Mouse (Mus musculus) embryo, embryonic 11 days (tissue): ENCODE results near the gene Chordc1.
"Not testable (repeated sequence)": the region's sequence is repeated elsewhere in the genome, so short reads cannot be mapped to it uniquely, and the experiment has no call there.

Experiments
- DNase-seq: peaks from one replicate; pipeline ENCODE4 v3.0.0-alpha.2; 2015

The Chordc1 gene

DNA sequence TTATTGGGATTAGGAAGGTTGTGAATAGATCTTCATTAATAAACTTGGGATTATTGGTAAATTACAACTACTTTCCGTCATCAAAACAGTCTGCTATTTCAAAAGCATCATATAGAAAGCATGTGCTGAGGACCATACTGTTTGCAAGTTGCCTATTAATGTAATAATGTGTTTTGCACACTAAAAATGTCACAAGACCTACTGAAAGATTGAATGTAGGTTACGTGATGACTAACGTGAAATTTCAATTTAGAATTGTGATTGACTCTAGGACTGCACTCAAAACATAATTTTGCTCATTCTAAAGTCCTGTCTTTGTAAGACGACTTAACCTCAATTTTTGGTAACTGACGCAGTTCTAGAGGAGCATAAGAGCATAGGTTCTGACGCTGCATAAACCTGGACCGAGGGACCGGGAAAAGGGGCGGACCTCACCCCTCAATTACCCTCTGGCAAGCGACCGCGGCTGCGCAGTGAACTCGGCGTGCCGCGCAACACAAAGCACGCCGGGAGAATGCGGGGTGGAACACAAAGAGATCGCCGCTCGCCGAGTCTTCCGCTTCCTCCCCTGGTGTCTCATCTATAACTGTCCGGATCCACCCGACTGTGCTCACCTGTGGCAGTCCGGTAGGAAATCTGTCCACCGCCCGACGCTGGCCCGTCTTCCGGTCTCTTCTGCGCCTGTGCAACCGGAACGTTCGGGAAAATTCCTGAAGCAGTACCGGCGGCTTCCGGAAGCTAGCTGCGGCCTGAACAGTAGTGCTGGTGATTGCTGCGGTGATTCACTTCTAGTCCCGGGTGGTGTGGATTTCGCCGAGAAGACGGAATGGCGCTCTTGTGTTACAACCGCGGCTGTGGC is at the start of gene Chordc1:
TSS of gene Chordc1 (plus strand) at position 555 of the 859 bp plus-strand sequence.
- DNase-seq: peak; percentile 98

DNA sequence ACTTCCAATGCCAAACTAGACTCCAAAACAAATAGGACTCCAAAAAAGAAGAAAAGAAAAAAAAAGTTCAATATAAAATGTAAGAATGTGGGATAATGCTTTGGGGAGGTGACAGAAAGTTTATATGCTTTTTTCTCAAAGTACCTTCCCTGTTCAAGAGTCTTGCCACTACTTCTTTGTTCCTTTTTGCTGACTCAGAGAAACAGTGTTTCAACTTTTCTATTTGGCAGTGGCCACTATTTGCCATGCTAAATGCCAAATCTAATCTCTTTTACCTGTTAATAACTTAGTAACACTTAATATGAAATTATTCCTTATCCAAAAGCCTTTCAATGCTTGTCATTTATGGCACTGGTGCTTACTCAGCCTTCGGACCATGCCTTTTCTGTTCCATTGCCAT is 16.0 kb upstream of the Chordc1 start:
- DNase-seq: no peak

DNA sequence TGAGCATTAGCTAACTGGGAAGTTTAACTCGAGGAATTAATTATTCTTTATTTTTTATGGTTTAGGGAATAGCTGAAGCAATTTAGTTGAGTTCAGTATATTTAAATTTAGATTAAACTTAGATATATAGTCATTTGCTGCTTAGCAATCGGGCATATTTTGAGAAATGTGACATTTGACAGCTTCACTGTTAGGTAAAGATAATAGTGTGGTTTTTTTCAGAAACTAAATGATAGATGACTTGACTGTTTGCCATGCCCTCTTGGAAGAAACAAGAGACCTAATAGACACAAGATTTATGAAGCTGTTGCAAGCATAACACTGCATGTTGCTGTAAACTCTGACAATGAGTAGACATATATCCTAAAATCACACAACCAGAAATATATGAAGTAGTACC is 15.1 kb upstream of the Chordc1 start:
- DNase-seq: no peak

DNA sequence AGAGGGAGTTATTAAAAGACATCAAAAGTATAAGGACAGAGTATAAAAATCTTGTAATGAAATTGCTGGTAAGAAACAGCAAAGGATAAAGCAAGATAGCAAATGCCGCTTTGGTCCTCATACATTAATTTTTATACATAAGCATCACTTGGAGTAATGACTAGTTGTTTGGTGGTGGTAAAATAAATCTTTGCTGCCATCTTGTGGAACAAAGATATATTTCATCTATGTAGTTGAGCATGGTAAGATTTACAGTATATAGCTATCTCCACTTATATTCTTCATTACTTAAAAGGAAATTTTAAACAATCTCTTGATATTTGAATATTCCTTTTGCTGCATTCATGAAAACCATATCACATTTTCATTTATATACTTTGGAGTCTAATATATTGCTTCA is 14.4 kb upstream of the Chordc1 start:
- peak; percentile 43 for DNase-seq

DNA sequence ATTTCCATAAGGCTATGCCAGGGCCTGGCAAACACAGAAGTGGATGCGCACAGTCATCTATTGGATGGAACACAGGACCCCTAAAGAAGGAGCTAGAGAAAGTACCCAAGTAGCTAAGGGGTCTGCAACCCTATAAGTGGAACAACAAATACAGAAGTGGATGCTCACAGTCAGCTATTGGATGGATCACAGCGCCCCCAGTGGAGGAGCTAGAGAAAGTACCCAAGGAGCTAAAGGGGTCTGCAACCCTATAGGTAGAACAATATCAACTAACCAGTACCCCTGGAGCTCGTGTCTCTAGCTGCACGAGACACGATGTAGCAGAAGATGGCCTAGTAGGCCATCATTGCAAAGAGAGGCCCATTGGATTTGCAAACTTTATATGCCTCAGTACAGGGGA is 13.2 kb upstream of the Chordc1 start:
- DNase-seq: not testable (repeated sequence)

DNA sequence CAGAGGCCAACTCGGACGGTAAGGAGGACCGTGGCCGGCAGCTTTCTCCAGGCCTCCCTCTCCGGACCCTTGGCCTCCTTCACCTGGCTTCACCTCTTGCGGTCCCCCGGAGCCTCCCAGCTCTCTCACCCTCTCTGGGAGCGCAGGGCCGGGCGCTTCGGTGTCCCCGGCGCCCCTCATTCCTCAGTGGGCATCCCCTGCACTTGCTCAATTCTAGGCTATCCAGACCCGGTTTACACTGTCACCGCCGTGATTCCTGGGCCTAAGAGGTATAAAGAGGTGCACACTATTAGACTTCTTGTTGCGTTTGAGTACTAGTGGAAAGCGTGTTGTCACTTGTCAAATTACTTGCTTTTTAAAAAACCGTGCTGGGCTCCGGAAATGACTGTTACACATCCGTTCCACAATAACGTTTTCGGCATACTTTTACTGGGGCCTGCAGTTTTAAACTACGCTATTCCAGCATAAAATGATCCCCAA is 558 bp downstream of the Chordc1 start:
- no peak for DNase-seq

DNA sequence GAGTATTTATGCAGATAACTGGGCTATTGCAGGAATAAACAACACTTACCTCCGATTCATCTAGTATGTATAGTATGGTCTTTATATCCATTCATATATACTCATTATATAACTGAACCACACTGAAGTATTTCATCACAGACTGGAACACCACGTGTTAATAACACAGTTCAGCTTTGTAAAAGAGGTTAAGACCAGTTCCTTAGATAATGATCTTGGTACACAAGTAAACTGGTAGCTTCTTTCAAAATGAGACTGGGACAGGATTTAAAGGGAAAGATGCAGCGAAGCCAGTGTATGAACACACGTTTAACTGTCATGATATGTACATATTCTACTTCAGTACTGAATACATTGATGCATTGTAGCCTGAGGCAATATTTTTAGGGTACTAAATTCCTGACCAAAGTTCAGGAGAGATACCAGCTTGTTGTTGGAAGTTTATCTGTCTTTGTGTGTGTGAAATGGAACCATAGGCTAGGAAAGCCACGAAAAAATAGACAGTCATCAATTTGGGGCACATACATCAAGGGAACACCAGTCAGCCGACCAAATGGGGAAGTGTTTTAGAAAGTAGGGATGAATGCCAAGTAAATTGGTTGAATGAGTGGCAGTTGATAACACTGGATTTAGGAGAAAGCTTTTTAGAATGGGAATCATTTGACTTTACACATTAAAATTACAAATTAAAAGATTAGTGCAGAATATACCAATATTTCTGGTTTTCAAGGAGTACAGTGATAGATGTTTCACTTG is 1.3 kb downstream of the Chordc1 start:
- no peak for DNase-seq

DNA sequence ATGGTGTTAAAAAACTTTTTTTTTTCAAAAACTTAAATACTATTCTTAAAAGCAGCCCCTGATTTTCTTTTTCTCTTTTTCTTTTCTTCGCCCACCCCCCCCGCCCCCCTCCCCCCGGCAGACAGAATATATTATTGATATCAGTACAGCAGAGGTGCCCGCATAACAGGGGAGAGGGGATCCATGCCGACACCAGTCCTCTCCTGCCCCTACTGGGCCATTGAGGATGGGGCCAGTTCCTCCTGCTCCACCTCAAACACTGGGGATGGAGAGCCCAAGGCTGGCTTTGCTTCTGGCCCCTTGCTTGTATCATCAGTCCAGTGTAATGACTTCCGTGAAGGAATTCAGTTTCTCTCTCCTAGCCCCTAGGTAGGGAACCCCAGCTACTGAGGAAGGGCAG is 6.4 kb downstream of the Chordc1 start:
- no peak for DNase-seq

DNA sequence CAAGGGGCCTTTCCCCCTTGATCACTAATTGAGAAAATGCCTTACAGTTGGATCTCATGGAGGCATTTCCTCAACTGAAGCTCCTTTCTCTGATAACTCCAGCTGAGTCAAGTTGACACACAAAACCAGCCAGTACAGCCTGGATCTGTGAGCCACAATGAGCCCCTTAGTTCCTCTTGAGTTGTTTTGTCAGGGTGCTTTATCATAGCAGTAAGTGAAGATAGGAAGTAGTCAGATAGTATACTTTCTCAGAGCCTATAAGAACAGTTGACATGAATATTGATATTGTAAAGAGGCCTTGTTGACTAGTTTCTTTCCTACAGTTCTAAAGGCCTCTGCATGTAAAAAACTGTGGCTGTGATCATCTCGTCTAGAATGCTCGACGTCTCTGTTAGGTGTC is 28.1 kb downstream of the Chordc1 start:
- DNase-seq: no peak
